Mouse (Mus musculus) neural tube, embryonic 10.5 days (tissue): ENCODE measurements at regions not wholly inside any gene's neighbourhood (a gene's known extent, or its start where the extent isn't known, plus 50 kb on each side); places are given as distances from the start of the nearest gene placed in this dataset.

Experiments
- DNase-seq: peaks from one replicate; pipeline ENCODE4 v3.0.0-alpha.2; 2017; ENCODE audit warnings: low spot score; ENCODE audit errors: extremely low spot score

- no peak for DNase-seq
These were observed 1951.3 kb upstream of the Lrrc6 start for GRCm38 (mm10) chr15:68451971-68452370.

GRCm38 (mm10) chr15:68445341-68445740 is 1944.6 kb upstream of the Lrrc6 start:
- no peak for DNase-seq

GRCm38 (mm10) chr15:68440636-68441035 is 1939.9 kb upstream of the Lrrc6 start:
- DNase-seq = no peak

GRCm38 (mm10) chr15:68435961-68436360 is 1935.3 kb upstream of the Lrrc6 start:
- DNase-seq = no peak

GRCm38 (mm10) chr15:68431251-68431650 is 1930.5 kb upstream of the Lrrc6 start:
- DNase-seq = no peak

- peak; percentile 45 for DNase-seq
These were observed 1929.8 kb upstream of the Lrrc6 start for GRCm38 (mm10) chr15:68430486-68430885.

GRCm38 (mm10) chr15:68428444-68429228 is 1927.9 kb upstream of the Lrrc6 start:
- DNase-seq = peak; percentile 35

GRCm38 (mm10) chr15:68417142-68417541 is 1916.4 kb upstream of the Lrrc6 start:
- DNase-seq = no peak

- DNase-seq = peak; percentile 33
These were observed 1914.8 kb upstream of the Lrrc6 start for GRCm38 (mm10) chr15:68415401-68415925.

- DNase-seq = no peak
These were observed 1913.3 kb upstream of the Lrrc6 start for GRCm38 (mm10) chr15:68414047-68414446.

- DNase-seq = no peak
These were observed 1912.0 kb upstream of the Lrrc6 start for GRCm38 (mm10) chr15:68412697-68413096.

- no peak for DNase-seq
These were observed 1911.4 kb upstream of the Lrrc6 start for GRCm38 (mm10) chr15:68412156-68412555.

- no peak for DNase-seq
These were observed 1902.9 kb upstream of the Lrrc6 start for GRCm38 (mm10) chr15:68403554-68404070.

- no peak for DNase-seq
These were observed 1901.0 kb upstream of the Lrrc6 start for GRCm38 (mm10) chr15:68401726-68402125.

GRCm38 (mm10) chr15:68401006-68401405 is 1900.3 kb upstream of the Lrrc6 start:
- no peak for DNase-seq

GRCm38 (mm10) chr15:68396566-68396965 is 1895.9 kb upstream of the Lrrc6 start:
- no peak for DNase-seq

GRCm38 (mm10) chr15:68394749-68395148 is 1894.0 kb upstream of the Lrrc6 start:
- DNase-seq = no peak

- DNase-seq = no peak
These were observed 1893.4 kb upstream of the Lrrc6 start for GRCm38 (mm10) chr15:68394157-68394556.

- DNase-seq = no peak
These were observed 1891.0 kb upstream of the Lrrc6 start for GRCm38 (mm10) chr15:68391737-68392136.

- DNase-seq = no peak
These were observed 1889.1 kb upstream of the Lrrc6 start for GRCm38 (mm10) chr15:68389855-68390254.

- no peak for DNase-seq
These were observed 1886.8 kb upstream of the Lrrc6 start for GRCm38 (mm10) chr15:68387349-68388065.
